Mouse (Mus musculus) 416B (cell line): ENCODE results near the gene Gba.

Source experiments
- DNase-seq: peaks from one replicate; pipeline ENCODE4 v3.0.0; 2011; ENCODE audit warnings: low read depth

Gene Gba

DNA sequence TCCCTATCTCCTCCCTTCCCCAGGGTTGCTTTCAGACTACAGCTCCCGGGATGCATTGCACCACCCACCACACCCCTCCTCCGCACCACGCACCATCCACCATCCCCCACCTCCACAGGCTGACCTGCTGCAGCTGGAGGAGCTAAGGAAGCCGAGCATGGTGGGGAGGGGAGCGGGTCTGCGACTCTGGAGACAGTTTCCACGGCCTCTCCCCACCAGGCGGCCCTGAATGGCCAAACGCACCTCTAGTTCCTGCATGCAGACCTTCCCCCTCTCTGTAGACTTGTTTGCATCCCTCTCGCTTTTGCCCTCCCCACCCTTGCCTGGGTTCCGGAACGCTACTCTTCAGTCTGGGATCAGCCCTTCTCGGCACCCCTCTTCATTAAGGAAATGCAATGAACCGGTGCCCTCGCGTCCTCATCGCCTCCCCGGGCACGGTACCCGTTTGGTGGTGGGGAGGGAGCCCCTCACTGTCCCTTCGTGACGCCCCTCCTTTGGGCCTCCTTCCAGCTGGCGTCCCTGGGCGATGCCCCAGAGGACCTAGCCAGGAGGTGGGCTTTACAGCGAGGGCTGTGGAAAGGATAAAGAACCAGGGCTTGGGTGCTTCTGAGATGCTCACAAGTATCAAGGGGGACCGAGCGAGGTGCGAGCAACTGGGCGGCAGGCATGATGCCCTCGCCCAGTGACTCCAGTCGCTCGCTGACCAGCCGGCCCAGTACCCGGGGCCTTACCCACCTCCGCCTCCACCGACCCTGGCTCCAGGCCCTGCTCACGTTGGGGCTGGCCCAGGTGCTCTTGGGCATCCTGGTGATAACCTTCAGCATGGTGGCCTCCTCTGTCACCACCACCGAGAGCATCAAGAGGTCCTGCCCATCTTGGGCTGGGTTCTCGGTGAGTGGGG, 19.4 kb upstream of the Gba start, which contains the start of gene Fam189b:
Gene Fam189b (plus strand): TSS at position 86 of the 901 bp plus-strand sequence.
- DNase-seq, result peak; percentile 70

- DNase-seq, result no peak
Measured at GRCm38 (mm10) chr3:89183959-89184315, 18.8 kb upstream of the Gba start.

GRCm38 (mm10) chr3:89187197-89187596, 15.5 kb upstream of the Gba start:
- DNase-seq, result no peak

- DNase-seq, result no peak
Measured at GRCm38 (mm10) chr3:89187690-89188477, 14.8 kb upstream of the Gba start.

DNA sequence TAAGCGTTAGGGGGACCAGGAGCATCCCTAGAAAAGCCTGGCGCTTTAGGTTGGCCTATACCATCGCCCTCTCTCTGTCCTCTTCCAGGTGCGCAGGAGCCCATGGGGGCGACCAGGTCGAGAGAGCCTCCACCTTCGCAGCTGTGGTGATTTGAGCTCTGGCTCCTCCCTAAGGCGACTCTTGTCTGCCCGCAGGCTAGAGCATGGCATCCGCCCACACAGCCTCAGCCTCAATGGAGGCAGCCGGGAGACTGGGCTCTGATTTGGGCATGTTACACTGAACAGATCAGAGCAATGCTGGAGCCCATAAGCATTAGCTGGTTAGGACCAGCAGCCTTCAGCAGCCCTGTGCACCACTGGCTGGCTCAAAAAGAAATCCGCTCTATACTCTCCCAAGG, 14.3 kb upstream of the Gba start:
- DNase-seq, result no peak

GRCm38 (mm10) chr3:89190436-89190835, 12.3 kb upstream of the Gba start:
- DNase-seq, result peak; percentile 63

- peak; percentile 73 for DNase-seq
Measured at GRCm38 (mm10) chr3:89193351-89193750, 9.4 kb upstream of the Gba start.

DNA sequence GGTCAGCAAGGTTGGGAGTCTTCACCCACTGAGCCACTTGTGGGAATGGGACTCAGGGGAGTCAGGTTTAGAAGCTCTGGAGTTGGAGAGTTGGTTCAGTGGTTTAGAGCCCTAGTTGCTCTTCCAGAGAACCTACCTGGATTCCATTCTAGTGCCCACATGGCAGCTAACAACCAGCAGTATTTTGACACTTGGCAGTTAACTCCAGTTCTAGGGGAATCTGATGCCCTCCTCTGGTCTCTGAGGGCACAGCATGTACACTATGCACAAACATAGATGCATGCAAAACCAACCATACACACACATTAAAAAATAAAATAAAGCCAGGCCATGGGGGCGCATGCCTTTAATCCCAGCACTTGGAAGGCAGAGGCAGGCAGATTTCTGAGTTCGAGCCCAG, 8.9 kb upstream of the Gba start:
- DNase-seq, result peak; percentile 78

DNA sequence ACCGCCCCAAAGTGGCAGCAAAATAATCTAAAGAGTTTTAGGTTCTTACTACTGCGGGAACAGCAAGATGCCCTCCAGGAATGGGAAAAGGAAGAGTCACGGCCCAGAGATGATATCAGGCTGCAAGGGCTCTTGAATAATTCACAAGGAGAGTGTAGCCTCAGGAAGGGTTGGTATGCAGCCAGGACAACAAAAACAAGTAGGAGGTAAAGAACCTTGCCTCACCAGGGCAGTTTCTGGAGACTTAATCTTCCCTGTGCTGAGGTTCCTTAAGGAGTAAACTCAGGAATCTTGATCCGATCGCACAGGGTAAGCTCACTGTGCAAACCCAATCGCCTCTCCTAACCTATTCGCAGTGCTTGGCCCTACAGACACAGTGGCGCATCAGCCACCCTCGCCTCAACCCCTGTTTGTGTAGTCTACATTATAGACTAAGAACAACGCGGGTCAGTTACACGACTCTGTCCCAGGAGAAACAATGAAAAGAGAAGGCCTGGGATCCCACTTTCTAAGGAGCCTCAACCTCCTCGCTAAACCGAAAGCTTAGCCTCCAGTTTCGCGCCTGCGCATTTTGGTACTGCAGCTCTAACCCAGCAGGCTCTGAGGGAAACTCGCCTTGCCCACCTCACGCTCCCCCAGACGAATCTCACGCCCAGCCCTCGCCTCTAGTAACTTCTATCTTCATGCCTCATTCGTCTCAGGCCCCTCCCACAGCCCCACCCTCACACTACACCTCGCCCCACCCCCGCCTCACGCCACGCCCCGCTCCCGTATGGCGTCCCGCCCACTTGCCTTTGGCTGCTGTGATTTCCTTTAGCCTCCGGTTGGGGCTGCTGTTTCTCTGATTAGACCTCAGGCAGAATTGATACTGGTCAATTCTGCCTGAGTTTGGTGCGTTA, 6.5 kb upstream of the Gba start:
- peak; percentile 98 for DNase-seq

DNA sequence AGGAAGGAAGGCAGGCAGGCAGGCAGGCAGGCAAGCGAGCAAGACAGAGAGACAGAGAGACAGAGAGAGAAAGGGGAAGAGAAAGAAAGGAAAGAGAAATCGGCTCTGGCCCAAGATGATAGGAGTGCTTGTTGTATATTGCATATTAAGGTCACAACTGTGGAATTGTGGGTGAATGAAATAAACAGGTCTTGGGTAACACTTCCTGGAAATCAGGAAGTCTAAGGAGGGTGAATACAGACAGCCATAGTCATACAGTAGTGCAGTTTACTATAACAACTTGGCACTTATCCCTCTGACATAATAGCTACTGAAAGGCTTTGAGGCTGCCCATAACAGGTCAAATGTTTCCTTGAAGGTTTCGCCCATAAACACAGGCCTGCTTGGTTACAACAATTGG, 2.9 kb upstream of the Gba start:
- peak; percentile 74 for DNase-seq

DNA sequence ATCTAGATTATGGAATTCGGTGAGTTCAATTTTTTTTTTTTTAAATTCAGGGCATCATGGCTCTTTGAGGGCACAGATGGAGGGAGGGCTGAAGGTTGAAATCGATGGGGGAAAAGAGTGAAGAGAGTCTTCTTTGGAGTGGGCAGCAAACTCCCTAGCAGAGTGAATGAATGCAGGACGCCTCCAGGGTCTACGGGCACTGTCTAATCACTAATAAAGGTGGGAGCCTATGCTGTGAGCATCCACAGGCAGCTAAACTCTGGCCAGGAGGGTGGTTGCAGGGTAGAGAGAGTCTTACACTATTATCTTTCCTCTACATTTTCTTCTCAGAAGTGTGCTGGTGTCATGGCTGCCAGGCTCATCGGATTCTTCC, 400 bp downstream of the Gba start:
- no peak for DNase-seq

DNA sequence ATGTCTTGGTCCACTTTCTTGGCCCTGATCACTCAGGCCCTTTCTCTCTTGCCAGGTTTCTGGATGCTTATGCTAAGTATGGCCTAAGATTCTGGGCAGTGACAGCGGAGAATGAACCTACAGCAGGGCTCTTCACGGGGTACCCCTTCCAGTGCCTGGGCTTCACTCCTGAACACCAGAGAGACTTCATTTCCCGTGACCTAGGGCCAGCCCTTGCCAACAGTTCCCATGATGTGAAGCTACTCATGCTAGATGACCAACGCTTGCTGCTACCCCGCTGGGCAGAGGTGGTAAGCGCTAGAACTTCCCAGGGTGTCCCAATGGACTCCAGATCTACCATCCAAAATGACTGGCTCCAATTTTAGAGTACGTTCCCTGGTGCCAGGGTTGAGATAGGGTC, 3.4 kb downstream of the Gba start:
- DNase-seq, result no peak

- no peak for DNase-seq
Measured at GRCm38 (mm10) chr3:89206695-89207094, 4.0 kb downstream of the Gba start.

DNA sequence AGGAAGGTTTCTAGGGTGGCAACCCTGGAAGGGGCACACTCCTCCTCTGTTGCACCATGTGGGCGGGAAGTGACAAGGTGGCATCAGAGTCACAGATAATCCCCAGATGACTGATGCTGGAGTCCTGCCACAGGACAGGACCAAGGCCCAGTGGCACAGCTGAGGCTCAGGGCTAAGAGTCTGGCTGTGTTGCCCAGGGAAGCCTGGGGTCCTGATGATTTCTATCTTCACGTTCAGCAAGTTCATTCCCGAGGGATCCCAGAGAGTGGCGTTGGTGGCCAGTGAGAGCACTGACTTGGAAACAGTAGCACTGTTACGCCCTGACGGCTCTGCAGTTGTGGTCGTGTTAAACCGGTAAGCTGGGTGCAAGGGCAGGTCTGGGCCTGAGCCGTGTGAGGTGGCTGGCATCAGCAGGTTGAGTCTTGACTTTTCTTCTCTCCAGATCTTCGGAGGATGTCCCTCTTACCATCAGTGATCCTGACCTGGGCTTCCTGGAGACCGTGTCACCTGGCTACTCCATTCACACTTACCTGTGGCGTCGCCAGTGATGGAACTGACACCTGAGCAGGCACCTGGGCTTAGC, 5.4 kb downstream of the Gba start:
- DNase-seq, result no peak

DNA sequence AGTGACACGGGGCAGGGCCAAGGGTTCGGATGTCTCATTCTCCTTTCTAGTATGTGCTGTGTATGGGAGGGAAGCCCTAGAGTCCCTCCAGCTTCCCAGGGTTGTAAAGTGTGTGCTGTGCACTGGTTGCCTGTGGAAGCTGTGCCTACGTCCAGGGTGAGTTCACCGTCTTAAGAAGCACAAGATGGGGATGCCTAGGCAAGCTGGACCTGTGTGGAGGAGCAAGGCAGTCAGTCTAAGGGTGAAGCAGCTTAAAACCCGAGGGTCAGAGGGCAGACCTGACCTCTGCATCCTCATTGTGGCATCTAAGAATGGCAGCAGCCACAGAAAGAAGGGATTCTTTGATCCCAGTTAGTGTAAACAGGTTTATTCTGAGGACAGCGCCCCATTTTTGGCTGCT, 6.0 kb downstream of the Gba start:
- no peak for DNase-seq

GRCm38 (mm10) chr3:89209731-89210130, 7.0 kb downstream of the Gba start:
- no peak for DNase-seq

- DNase-seq, result no peak
Measured at GRCm38 (mm10) chr3:89210162-89210561, 7.4 kb downstream of the Gba start.

DNA sequence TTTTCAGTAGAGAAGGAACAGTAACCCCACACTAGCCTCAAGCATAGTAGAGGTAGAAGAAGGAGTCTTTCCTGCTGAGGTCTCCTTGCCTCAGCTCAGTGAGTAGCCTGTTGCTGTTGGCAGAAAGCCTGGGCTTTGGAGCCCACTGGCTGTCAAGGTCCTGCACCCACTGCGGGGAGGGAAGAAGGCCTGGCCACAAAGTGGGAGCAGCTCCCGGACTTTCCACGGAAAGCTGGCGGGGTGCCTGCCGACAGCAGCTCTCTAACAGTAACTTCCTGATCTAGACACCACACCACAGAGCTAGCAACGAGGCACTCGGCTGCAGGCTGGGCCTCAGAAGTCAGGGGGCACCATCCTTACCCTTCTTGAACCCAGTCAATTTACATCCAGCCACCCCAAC, 8.0 kb downstream of the Gba start:
- no peak for DNase-seq

- DNase-seq, result peak; percentile 92
Measured at GRCm38 (mm10) chr3:89213803-89214530, 11.2 kb downstream of the Gba start.

DNA sequence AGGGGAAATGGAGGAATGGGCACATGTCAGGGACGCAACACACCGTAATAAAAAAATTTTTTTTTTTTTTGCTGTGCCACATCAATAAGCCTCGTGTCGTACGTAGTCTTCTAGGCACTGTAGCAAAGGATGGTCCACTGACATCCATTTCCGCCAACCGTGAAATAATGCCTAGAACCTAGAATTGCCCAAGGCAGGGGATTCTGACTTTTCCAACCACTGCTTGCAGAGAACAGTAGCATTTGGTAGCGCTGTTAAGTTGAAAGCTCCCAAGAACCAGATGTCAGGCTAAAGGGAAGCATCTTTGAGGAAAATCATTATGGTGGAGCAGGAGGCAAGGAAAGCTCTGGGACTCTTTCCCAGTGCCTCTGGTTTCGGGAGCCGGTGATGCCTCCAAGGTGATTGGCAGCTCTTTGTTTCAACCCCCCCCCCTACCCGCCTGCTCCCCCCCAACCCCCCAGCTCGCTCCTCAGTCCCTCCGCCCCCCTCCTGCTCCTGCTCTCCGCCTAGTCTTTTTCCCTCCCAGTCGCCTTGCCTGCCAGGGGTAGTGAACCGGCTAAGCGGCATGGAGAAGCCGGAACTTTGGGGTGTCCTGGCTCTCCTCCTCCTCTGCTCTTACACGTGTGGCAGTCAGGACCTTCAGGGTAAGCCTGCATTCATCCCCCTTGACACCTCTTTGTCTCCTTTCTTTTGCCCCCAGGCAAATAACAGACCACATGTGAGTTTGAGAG, 12.1 kb downstream of the Gba start, which contains the start of gene Thbs3:
Gene Thbs3 (plus strand): TSS at position 500 of the 731 bp plus-strand sequence.
- DNase-seq, result no peak
